Mouse (Mus musculus): ENCODE results near the gene Dcst2.
A peak's percentile ranks its signal among the peaks of the same experiment; 100 is the strongest.

Gene Dcst2

GRCm38 (mm10) chr3:89332476-89332875, 29.3 kb upstream of the Dcst2 start:
- no peak for DNase-seq

GRCm38 (mm10) chr3:89333053-89333452, 28.7 kb upstream of the Dcst2 start:
- DNase-seq: no peak

- no peak for DNase-seq
These were observed 25.2 kb upstream of the Dcst2 start for GRCm38 (mm10) chr3:89336529-89336928.

GRCm38 (mm10) chr3:89337062-89337720, 24.6 kb upstream of the Dcst2 start:
- no peak for DNase-seq

- peak; percentile 78 for DNase-seq
These were observed 23.8 kb upstream of the Dcst2 start, which contains the start of gene Efna4 for GRCm38 (mm10) chr3:89337721-89338578. Gene Efna4 (minus strand): TSS chr3:89338028.

- peak; percentile 87 for DNase-seq
These were observed 22.4 kb upstream of the Dcst2 start for GRCm38 (mm10) chr3:89339416-89339815.

GRCm38 (mm10) chr3:89340465-89340864, 21.3 kb upstream of the Dcst2 start:
- DNase-seq: peak; percentile 85

GRCm38 (mm10) chr3:89341794-89342193, 20.0 kb upstream of the Dcst2 start:
- DNase-seq: no peak

GRCm38 (mm10) chr3:89343279-89343678, 18.5 kb upstream of the Dcst2 start:
- DNase-seq: no peak

GRCm38 (mm10) chr3:89346815-89347540, 14.8 kb upstream of the Dcst2 start:
- no peak for DNase-seq

- DNase-seq: peak; percentile 59
These were observed 13.9 kb upstream of the Dcst2 start for GRCm38 (mm10) chr3:89347916-89348315.

- peak; percentile 87 for DNase-seq
These were observed 12.6 kb upstream of the Dcst2 start for GRCm38 (mm10) chr3:89348911-89349868.

GRCm38 (mm10) chr3:89349869-89350501, 11.8 kb upstream of the Dcst2 start, which contains the start of gene Adam15:
Gene Adam15 (minus strand): TSS chr3:89349996.
- DNase-seq: peak; percentile 94

- DNase-seq: no peak
These were observed 10.5 kb upstream of the Dcst2 start for GRCm38 (mm10) chr3:89351271-89351670.

GRCm38 (mm10) chr3:89354816-89355511, 6.8 kb upstream of the Dcst2 start:
- DNase-seq: peak; percentile 95

- DNase-seq: no peak
These were observed 6.3 kb upstream of the Dcst2 start for GRCm38 (mm10) chr3:89355512-89355902.

GRCm38 (mm10) chr3:89356029-89356428, 5.7 kb upstream of the Dcst2 start:
- DNase-seq: no peak

GRCm38 (mm10) chr3:89359630-89360029, 2.1 kb upstream of the Dcst2 start:
- DNase-seq: peak; percentile 30

GRCm38 (mm10) chr3:89360237-89360636, 1.5 kb upstream of the Dcst2 start:
- DNase-seq: no peak

GRCm38 (mm10) chr3:89364631-89365030, 2.9 kb downstream of the Dcst2 start:
- DNase-seq: no peak

- DNase-seq: no peak
These were observed 3.3 kb downstream of the Dcst2 start, which contains the start of gene Dcst1 for GRCm38 (mm10) chr3:89365153-89365485. Gene Dcst1 (minus strand): TSS chr3:89365253.

All from lung, postnatal 10 days (tissue).